Mouse (Mus musculus) CH12F3 (cell line): ENCODE measurements around the gene Desi1.

ENCODE experiments used
- in situ Hi-C: fragments of 300-500 bp; cut with MboI; formaldehyde crosslinking; loops from 2 replicates; pipeline ENCODE4 v1.14.3; 2020; ENCODE audit warnings: low sequenced_read_pairs

Gene Desi1

DNA sequence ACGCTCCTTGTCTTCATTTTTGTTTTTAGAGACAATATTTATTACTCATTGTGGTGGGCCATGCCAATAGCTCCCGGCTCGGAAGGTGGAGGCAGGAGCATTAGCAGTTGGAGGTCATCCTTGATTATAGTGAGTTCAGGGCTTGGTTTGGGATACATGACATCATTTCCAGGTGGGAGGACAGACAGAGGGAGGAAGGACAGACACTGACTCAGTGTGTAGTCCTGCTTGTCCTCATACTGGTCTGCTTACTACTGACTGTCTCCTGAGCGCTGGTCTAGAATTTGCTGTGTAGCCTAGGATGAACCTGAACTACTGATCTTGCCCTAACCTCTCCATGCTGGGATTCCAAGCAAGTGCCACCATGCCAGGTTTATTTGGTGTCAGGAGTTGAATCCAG is at the start of gene Desi1:
TSS of gene Desi1 (minus strand) at position 101 of the 400 bp plus-strand sequence.
- in situ Hi-C loops, result no loop called here

DNA sequence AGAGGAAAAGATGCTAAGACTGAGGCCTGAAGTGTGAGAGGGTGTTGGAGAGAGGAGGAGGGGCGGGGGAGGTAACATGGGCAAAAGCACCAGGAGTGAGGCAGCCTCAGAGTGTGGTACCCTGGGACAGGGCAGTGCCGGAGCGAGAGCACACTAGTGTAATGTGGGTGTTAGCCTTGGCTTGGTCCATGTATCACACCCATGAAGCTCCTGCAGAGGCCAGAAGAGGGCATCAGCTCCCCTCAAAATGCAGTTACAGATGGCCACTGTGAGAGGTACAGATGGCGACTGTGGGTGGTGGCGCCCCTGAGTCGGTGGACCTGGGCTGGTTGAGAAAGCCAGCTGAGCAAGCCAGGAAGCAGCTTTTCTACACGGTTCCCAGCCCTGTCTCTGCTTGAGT is 47.5 kb upstream of the Desi1 start:
- in situ Hi-C loops, result no loop called here

DNA sequence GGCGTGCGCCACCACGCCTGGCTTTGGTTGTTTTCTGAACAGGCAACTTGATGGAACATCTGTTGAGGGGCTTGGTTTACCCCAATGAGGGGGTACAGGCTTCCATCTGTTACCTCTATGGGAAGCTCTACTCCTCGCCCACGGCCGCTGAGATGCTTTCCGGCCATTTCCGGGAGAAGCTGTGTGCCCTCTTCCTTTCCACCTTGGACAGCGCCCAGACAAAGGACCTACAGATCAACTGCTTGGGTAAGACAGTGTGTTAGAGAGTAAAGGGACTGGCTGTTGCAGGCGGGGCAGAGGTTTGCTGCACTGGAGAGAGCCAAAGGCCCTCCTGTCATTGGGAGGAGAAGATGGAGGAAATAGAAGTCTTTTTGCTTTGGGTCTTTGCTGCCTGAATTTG is 46.2 kb upstream of the Desi1 start:
- in situ Hi-C loops, result no loop called here

DNA sequence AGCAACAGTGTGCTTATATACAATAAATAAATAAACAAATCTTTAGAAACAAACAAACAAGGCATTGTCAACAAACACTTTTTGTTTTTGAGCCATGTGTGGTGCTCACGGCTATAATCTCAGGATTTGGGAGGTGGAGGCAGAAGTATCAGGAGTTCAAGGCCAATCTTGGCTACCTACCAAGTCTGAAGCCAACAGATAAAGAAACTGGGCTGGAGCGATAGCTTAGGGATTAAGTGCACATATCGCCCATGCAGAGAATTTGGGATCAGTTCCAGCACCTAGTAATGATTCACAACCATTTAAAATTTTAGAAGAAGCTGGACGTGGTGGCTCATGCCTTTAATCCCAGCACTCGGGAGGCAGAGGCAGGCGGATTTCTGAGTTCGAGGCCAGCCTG is 39.8 kb upstream of the Desi1 start:
- in situ Hi-C loops, result no loop called here

DNA sequence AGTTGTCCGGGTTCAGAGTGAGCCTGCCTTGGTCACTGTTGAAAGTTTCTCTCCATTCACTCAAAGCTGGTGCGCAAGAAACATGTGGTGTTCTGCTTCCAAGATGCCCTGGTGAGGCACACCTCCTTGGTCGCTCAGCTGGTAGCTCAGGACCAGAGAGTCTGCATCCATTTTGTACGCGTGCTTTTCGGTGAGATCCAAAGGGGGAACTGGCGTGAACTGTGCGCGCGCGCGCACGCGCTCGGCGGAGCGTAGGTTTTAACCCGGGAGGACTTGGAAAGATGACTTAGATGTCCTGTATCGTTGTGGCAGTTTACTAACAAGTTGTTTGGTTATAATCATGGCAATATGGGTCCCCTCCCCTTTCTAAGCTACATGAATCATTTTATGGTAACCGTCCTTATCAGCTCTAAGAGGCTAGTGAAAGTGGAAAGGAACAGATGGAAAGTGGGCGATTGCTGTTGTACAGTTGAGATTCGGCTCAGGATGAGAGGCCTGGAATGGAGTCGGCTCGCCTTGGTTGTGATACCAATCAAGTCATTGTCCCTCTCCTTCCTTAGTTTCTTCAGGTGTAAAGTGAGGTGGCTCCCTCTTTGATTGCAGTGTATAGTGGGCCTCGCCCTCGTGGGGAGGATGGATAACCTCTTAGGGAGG is 38.3 kb upstream of the Desi1 start:
- in situ Hi-C loops, result no loop called here

DNA sequence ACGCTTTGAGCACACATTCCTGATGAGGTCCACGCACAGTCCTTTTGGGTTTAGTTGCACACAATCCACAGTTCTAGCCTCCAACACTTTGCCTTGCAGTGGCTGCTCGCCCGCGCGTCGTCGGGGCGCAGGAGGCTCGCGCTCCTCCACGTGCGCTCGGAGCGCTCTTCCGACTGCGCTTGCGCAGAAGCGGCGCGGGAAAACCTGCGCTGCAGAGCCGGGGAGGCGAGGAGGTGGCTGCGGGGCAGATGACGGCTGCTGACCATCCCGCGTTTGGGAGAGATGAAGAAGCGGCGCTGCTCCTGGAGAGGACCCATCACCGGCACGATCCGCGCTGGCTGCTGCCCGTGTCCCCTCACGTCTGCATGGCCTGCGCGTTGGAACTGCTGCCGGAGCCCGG is 36.2 kb upstream of the Desi1 start, which contains the start of gene Mei1:
TSS of gene Mei1 (plus strand) at position 99 of the 400 bp plus-strand sequence.
- in situ Hi-C loops, result no loop called here

DNA sequence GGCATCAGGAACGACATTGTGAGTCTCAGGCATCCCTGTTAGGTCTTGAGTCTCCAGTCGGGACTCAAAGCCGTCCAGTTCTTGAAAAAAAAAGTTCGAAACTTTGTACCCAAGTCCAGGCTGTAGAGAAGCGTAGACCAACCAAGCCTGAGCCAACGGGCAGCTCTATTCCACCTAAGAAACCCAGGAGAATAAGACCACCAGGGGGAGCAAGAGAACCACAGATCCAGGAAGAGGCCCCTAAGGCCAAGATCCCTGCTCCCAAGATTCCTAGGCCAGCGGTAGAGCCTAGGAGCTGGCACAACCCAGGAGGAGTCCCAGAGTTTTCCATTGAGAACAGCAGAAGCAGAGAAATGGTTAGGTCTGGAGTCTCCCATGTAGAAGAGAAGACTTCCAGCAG is 31.8 kb upstream of the Desi1 start:
- in situ Hi-C loops, result no loop called here

DNA sequence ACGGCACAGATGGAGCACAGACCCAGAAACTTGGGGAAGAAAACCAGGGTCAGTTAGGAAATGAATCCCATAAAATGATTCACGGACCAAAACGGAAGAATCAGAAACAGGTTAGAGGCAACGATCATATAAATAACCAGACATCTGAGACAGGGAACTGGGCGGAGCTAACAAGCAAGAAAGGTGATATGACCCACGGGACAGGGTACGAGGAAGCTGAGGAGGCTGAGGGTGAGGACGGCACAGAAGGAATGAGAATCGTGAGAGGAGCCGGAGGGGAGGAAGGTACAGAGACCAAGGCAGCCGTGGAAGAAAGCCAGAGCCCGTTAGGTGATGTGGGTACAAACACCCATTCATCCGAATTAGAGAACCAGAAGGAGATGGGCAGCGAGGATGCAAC is 30.2 kb upstream of the Desi1 start:
- in situ Hi-C loops, result no loop called here

DNA sequence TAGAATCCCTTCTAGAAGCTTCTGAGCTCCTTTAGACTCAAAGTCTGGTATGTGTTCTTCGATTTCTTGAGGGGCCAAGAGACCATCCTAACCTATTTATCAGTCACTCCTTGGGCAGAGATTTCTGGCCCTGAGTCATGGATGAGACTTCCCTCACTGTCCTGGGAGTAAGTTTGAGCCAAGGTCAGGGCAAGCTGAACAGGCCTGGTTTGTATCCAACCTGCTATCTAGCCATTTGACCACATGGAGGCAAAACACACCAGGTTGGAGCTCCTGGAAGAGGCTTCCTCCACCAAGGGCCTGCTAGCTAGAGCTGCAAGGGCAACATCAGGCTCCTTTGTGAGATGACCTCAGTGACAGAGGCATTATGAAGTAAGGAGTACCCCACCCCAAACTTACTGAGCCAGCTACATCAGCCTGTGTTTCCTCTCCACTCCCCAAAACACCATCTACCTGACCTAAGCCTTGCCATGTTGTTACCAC is 25.1 kb upstream of the Desi1 start, which contains the start of gene 4930407I10Rik:
TSS of gene 4930407I10Rik (plus strand) at position 433 of the 483 bp plus-strand sequence.
- in situ Hi-C loops, result no loop called here

DNA sequence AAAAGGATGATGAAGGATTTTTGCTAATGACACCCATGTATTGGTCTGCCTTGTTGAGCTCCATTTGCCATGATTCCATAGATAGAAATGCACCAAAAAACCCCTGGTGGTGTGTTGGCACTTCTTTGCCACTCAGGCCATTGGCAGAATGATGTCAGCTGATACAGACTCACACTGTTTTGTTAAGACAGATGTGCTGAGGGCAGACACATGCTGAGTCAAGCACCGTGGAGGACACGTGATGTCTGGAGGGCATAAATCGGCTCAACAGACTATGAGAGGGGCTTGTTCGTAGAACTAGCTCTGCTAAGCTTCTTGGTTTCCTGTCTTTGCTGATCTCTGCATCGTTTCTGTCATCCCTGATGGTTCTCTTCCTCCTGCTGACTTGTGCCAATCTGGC is 18.9 kb upstream of the Desi1 start:
- in situ Hi-C loops, result no loop called here

DNA sequence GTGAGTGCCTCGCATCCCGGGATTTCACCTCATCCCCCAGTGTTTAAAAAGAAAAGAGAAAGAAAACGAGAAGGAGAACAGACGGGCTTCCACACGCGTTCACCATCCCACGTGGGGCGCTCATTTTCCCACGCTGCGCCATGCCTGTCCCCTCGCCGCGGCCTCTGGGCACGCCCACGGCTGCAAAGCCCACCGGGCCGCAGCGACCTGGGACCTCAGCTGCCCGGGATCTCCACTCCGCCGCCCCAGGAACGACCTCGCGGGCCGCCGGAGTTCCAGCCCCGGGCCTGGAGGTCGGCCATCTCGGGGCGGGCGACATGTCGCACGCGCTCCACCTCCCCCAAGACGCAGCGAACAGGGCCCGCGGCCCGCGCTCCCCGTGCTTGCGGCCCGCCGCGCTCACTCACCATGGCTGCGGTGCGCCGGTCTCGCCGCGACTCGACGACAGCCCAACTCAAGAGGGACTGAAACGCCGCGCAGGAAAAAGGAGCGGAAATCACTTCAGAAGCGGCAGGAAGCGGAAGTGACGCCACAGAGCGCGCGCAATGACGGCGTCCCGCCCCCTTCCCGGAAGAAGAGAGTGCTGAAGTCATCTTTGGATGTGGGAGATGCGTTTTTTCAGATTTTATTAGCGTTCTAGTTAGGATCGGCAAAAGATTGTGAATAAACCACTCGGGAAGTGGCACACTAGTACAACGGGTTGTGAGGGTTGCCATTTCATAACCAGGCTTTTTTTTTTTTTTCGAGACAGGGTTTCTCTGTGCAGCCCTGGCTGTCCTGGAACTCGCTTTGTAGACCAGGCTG is 13.6 kb upstream of the Desi1 start, which contains the start of gene Snu13:
TSS of gene Snu13 (minus strand) at position 519 of the 804 bp plus-strand sequence.
- in situ Hi-C loops, result no loop called here

DNA sequence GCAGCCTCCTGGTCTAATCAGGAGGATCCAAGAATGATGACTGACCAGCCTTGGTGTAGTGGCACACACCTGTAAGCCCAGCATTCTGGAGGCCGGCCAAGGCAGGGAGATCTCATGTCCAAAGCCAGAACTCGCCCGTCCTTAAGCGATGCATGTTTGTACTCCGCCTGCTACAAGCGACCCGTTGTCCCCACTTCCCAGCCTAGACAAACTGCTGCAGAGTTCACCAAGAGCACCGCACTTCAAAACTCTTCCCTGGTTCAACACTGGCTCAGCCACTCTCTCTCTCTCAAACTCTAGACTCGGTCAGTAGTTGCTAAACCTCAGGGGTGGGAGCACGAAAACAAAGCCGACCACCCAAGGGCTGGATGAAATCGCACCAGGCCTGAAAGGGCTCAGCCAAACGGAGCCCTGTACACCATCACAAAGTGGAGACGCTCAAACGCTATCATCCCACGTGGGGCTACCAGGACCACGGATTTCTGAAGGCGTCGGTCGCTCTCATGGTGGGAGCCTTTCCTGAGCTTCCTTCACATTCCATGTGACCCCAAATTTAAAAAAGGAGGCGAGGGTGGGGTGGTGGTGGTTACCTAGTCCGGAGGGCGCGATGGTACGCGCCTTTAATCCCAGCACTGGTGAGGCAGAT is 12.7 kb upstream of the Desi1 start:
- in situ Hi-C loops, result no loop called here

DNA sequence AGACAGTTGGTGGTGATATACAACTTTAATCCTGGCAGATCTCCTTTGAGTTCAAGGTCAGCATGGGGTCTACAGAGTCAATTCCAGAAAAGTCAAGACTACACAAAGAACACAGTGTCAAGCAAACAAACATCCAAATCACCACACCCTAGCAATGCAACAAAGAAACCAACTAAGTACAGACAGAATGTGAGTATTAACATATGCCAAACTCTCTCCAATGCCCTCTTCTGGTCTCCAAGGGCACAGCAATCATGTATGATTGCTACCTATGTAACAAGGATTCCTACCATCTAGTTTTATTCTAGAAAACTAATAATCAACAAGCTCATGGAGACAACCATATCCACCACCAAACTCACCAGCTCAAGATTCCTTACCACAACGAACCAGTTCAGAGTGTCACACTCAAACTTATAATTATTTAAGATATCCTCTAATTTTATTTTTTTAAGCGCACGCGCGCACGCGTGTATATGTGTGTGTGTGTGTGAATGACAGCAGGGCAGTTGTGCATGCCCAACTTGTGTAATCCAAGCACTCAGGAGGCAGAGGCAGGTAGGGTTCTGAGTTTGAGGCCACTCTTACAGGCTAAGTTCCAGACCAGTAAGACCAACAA is 10.6 kb upstream of the Desi1 start:
- in situ Hi-C loops, result no loop called here

DNA sequence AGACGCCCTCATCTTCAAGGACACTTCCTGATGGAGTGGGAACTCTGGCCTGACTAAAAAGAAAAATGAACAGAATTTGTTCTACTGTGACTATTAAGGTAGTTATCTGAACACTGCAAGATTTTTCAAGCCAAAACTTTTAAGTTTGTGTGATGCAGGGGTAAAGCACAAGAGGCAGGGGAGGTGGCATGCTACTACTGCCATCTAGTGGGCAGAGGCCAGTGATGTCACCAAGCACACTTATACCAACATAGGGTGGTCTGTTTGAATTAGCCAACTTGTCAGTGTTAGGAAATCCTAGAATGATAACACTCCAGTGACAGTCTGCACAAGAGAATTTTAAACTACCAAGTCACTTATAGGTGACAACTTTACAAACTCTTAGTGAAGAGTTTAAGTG is 7.0 kb upstream of the Desi1 start:
- in situ Hi-C loops, result no loop called here

DNA sequence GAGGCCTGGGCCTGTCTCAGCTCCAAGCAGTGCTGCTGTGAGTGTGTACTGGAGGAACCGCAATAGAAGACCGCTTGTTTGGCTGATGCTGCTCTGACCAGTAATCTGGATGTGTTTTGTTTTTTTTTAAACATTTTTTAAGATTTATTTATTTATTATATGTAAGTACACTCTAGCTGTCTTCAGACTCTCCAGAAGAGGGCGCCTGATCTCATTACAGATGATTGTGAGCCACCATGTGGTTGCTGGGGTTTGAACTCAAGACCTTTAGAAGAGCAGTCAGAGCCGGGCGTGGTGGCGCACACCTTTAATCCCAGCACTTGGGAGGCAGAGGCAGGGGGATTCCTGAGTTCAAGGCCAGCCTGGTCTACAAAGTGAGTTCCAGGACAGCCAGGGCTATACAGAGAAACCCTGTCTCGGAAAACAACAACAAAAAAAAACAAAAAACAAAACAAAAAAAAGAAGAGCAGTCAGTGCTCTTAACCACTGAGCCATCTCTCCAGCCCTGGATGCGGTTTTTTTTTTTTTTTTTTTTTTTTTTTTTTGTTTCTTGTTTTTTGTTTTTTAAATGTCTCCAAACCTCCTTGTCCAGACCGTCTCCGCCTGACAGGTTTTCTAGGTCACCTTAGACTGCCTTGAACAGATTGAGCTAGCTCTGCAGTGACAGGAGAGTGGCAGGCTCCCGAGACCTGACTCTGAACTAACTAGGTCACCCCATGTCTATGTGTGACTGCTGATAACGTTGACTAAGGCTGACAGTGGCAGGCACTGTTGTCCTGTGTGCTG is 2.4 kb upstream of the Desi1 start:
- in situ Hi-C loops, result no loop called here

DNA sequence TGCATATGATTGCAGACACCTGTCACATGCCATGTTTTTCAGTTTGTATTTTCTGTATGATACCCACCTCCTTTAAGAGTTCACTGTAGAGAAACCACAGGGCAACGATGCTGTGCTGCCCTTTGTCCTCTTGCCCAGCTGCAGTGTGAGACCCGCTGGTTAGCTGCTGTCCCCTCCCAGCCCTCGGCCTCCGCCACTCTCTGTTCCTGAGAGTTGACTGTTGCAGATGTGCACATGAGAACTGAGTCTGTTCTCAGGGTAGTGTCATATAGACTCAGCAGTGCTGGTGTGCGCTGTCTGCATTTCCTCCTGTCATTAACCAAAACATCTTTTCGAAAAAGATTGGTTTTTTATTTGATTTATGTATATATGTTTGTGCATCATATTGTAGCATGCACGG is 1.3 kb downstream of the Desi1 start:
- in situ Hi-C loops, result no loop called here

DNA sequence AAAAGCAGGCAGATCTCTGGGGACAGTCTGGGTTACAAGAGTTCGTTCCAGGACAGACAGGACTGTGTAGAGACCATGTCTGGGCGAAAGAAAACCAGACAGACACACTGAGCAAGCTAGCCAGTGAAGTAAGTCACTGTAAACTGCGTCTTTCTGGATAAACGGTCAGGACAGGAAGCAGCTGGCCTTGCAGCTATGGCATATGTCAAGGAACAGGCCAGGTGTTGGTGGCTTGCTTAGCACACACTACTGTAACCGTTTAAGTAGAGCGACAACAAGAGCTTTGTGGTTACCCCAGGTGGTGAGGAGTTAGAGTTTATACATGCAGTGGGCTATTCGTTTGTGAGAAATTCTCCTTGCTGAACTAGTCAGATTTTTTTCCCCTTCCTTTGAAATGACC is 5.9 kb downstream of the Desi1 start:
- in situ Hi-C loops, result no loop called here

DNA sequence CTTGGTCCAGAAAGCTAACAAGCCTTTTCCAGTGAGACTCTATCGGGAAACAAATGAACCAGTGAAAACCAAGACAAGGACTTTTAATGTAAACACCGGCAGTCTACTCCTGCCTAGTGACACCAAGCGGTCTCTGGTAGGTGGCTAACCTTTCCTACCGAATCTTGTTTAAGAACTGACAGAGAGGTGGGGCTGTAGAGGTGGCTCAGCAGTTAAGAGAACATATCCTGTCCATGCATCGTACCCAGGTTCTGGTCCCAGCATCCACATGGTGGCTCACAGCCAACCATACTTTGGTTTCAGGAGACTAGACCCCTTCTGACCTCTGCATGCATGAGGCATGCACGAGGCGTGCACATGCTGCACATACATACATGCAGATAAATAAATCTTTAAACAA is 6.4 kb downstream of the Desi1 start:
- in situ Hi-C loops, result no loop called here

DNA sequence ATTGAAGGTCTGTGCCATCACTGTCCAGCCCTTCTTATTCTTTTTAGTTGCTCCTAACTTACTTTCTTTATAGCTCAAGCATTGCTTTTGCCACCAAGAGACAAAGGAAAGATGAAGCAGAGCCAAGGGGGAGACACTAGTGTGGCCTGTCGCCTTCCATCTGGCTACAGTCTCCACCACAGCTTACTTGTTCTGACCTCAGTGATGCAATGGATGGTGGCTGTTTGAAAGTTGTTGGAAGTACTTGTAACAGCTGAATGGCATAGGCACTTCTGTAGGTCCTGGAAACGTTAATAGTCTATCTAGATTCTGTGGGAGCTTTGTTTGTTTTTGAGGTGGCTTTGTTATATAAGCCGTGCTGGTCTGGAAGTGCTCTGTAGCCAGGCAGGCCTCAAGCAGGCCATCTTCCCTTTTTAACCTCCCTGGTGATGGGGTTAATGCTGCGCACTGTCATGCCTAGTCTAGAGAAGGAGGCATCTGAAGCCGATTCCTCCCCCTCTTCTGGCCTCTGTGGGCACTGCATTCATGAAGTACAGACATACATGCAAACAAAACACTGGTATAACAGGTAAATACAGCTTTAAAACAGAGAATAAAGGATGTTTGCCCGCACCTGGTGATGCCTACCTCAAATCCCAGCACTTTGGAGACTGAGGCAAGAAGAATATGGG is 9.6 kb downstream of the Desi1 start:
- in situ Hi-C loops, result no loop called here

DNA sequence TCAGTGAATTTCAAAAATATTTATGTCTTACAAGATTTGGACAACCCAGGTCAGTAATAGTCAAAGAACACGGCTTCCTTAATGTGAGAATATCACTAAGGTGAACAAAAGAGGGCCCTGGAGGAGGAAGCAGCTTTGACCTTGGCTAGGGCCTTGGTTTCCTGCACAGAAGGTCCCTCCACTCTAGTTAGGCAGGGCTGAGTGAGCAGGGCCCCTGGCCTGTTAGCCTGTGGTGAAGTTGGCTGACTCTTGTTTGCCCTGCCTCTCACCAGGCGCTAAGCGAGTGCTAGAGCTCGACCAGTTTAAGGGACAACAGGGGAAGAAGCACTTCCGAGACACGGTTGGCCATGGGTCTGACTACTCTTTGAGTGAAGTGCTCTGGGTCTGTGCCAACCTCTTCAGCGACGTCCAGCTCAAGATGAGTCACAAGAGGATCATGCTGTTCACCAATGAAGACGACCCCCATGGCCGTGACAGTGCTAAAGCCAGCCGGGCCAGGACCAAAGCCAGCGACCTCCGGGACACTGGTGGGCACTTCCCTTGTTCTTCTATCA is 11.1 kb downstream of the Desi1 start:
- in situ Hi-C loops, result no loop called here
